ENCODE assay signal across 9 mouse cellular contexts in the genomic region with DNA sequence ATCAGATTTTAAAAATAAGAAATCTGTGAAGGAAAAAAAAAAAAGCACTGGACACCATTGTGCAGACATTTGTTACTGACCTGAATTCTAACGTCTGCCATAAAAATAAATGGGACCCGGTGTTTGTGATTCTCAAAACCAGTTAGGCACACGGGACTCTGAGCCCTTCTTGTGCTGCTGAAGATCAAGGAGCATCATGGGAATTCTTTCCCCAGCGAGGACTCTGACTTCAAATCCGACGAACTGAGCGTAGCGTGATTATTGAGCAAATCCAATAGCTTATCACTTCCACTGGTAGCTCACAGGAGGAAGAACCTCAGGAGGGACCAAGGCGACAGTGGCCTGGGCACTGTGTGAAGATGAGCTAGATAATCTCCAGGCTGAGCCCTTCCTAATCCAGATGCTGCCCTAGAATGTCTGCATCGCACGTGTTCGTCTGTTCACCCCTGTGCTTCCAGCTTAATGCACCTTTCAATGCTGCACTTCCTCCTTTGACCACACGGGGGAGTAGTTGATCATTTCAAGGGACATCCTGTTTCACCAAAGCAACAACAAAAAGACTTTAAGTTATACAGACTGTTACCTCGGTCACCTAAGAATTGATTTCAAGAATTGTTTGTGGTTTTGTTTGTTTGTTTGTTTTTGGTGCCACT. TPM values are rescaled to one million over a fixed set of nuclear protein-coding genes. Genes with fewer than 3 reads are reported as not detected.
A peak's percentile ranks its signal among the peaks of the same experiment; 100 is the strongest.
DNase-seq lines count a peak whose midpoint lies in the region; ATAC-seq and TF ChIP-seq lines count a peak whose summit lies in the region.
"Had no signal": no experiment of that assay in that cellular context is flagged by ENCODE, and none has a peak within 500 bp of the region (broad histone marks: within the 10 kb centered on the region; RNA-seq: fewer than 3 reads in every experiment).

No protein-coding gene starts in this region.

- 36% methylated on average over 14 of the region's 14 CpGs for WGBS in forebrain, postnatal 0 days
- 34% methylated on average over 14 of the region's 14 CpGs for WGBS in hindbrain, postnatal 0 days
- 28% methylated on average over 14 of the region's 14 CpGs for WGBS in midbrain, postnatal 0 days

- no peak overlapping the region for H3K27ac ChIP-seq in forebrain, postnatal 0 days (ENCODE audit: low read depth, low read length)
- H3K27ac ChIP-seq in hindbrain, postnatal 0 days: no peak overlapping the region
- H3K27ac ChIP-seq in midbrain, postnatal 0 days (ENCODE audit: low read depth, low read length): no peak overlapping the region
- H3K27ac ChIP-seq: stomach, embryonic 15.5 days had no signal

- no peaks in the 10 kb centered on the region for H3K9me3 ChIP-seq in forebrain, postnatal 0 days (ENCODE audit: low read length)
- no peaks in the 10 kb centered on the region for H3K9me3 ChIP-seq in hindbrain, postnatal 0 days (ENCODE audit: low read length)
- no peaks in the 10 kb centered on the region for H3K9me3 ChIP-seq in midbrain, postnatal 0 days (ENCODE audit: low read length)
- H3K9me3 ChIP-seq: stomach, embryonic 15.5 days had no signal

- DNase-seq in heart, adult 11 months: peak; percentile 89
- no peak for DNase-seq in heart, postnatal 25 days (ENCODE audit: low spot score)
- DNase-seq in cerebellum, adult 18-20 months: peak; percentile 77 to 82
- DNase-seq in forebrain, postnatal 0 days: peak; percentile 92
- peak; percentile 92 for DNase-seq in hindbrain, postnatal 0 days (ENCODE audit: low spot score)
- peak; percentile 69 to 77 for DNase-seq in left cerebral cortex, postnatal 10 days (ENCODE audit: extremely low spot score in 1 of 2, low spot score in 2 of 2)
- peak; percentile 87 for DNase-seq in midbrain, postnatal 0 days (ENCODE audit: low spot score)
- peak; percentile 31 to 55 for DNase-seq in spleen, postnatal 36 days (ENCODE audit: low spot score in 2 of 2)

- H3K4me3 ChIP-seq in forebrain, postnatal 0 days (ENCODE audit: low read depth, low read length): no peak overlapping the region
- no peak overlapping the region for H3K4me3 ChIP-seq in hindbrain, postnatal 0 days (ENCODE audit: low read length)
- H3K4me3 ChIP-seq in midbrain, postnatal 0 days (ENCODE audit: low read depth, low read length): no peak overlapping the region
- H3K4me3 ChIP-seq: stomach, embryonic 15.5 days had no signal

- TF ChIP-seq CTCF in forebrain, postnatal 0 days (IDR thresholded peaks at IDR 0.05; ENCODE audit: low read depth): peak; percentile 96
- peak; percentile 97 for TF ChIP-seq CTCF in hindbrain, postnatal 0 days (IDR thresholded peaks at IDR 0.05; ENCODE audit: low read depth)
- peak; percentile 99 for TF ChIP-seq CTCF in midbrain, postnatal 0 days (IDR thresholded peaks at IDR 0.05)

- peak overlapping the region; percentile 39 for H3K9ac ChIP-seq in forebrain, postnatal 0 days
- H3K9ac ChIP-seq in hindbrain, postnatal 0 days (replicated peaks; ENCODE audit: low read length): no peak overlapping the region
- no peak overlapping the region for H3K9ac ChIP-seq in midbrain, postnatal 0 days (replicated peaks; ENCODE audit: low read length, poor library complexity, severe bottlenecking)
- H3K9ac ChIP-seq: stomach, embryonic 15.5 days had no signal

- intact Hi-C loops in heart, postnatal 25 days (cut with DNase I): loop anchor here (2.0 kb wide), 1 partner anchor 102 kb away; a partner anchor contains a TSS
- intact Hi-C loops in left cerebral cortex, postnatal 10 days (cut with DNase I): loop anchor here (1.0 to 5.0 kb wide), 3 partner anchors 170 to 433 kb away; no protein-coding TSS in a partner anchor

- no peaks in the 10 kb centered on the region for H3K36me3 ChIP-seq in forebrain, postnatal 0 days (ENCODE audit: insufficient read depth)
- H3K36me3 ChIP-seq in hindbrain, postnatal 0 days (ENCODE audit: insufficient read depth, low read length): no peaks in the 10 kb centered on the region
- H3K36me3 ChIP-seq in midbrain, postnatal 0 days (ENCODE audit: insufficient read depth, low read length): no peaks in the 10 kb centered on the region

- peak overlapping the region; percentile 34 for H3K4me2 ChIP-seq in forebrain, postnatal 0 days (ENCODE audit: low read depth)
- H3K4me2 ChIP-seq in hindbrain, postnatal 0 days (ENCODE audit: low read depth, low read length): peak overlapping the region; percentile 13; the same call in 1 of the 2 replicates
- H3K4me2 ChIP-seq in midbrain, postnatal 0 days (ENCODE audit: low read depth, low read length, poor library complexity, severe bottlenecking): peak overlapping the region; percentile 36
- H3K4me2 ChIP-seq: stomach, embryonic 15.5 days had no signal

- H3K27me3 ChIP-seq in forebrain, postnatal 0 days (ENCODE audit: insufficient read depth, low read length): no peaks in the 10 kb centered on the region
- H3K27me3 ChIP-seq in hindbrain, postnatal 0 days (ENCODE audit: insufficient read depth, low read length): no peaks in the 10 kb centered on the region
- H3K27me3 ChIP-seq in midbrain, postnatal 0 days (ENCODE audit: insufficient read depth, low read length): no peaks in the 10 kb centered on the region
- H3K27me3 ChIP-seq: stomach, embryonic 15.5 days had no signal

- ATAC-seq in forebrain, postnatal 0 days: peak; percentile 60
- ATAC-seq in hindbrain, postnatal 0 days: peak; percentile 85
- ATAC-seq in midbrain, postnatal 0 days (ENCODE audit: low FRiP score): peak; percentile 71

- H3K4me1 ChIP-seq in forebrain, postnatal 0 days (ENCODE audit: insufficient read depth): no peaks in the 10 kb centered on the region
- H3K4me1 ChIP-seq in hindbrain, postnatal 0 days (ENCODE audit: insufficient read depth, low read length): no peaks in the 10 kb centered on the region
- no peaks in the 10 kb centered on the region for H3K4me1 ChIP-seq in midbrain, postnatal 0 days (ENCODE audit: insufficient read depth, low read length)
- H3K4me1 ChIP-seq: stomach, embryonic 15.5 days had no signal

RNA-seq across cellular contexts. Expression of a gene that starts 31.9 kb away (rescaled TPM):
- total RNA-seq in heart, postnatal 25 days (2021): 1 to 10 TPM; 4.4 to 4.8 TPM
- total RNA-seq in forebrain, postnatal 0 days (2014; rRNA removed): 1.2 and 1.7 TPM in 2 replicates
- polyA plus RNA-seq in forebrain, postnatal 0 days (2015; fragmentation: Nextera tagmentation; extraction: Ambion mirVana): 7.7 and 8.9 TPM in 2 replicates
- total RNA-seq in hindbrain, postnatal 0 days (2014; rRNA removed): 1.2 and 1.9 TPM in 2 replicates
- 13.3 and 16.0 TPM in 2 replicates for polyA plus RNA-seq in hindbrain, postnatal 0 days (2015; fragmentation: Nextera tagmentation; extraction: Ambion mirVana)
- 1 to 10 TPM; 1.4 to 1.7 TPM for total RNA-seq in left cerebral cortex, postnatal 10 days (2021)
- 1.3 and 1.5 TPM in 2 replicates for total RNA-seq in midbrain, postnatal 0 days (2014; rRNA removed)
- 5.6 and 6.1 TPM in 2 replicates for polyA plus RNA-seq in midbrain, postnatal 0 days (2015; fragmentation: Nextera tagmentation; extraction: Ambion mirVana)

RNA-seq across cellular contexts. Expression of a gene that starts 32.1 kb away (rescaled TPM):
- 1 to 10 TPM; 2.4 to 2.5 TPM for total RNA-seq in heart, postnatal 25 days (2021)
- 48.6 and 61.8 TPM in 2 replicates for total RNA-seq in forebrain, postnatal 0 days (2014; rRNA removed)
- polyA plus RNA-seq in forebrain, postnatal 0 days (2015; fragmentation: Nextera tagmentation; extraction: Ambion mirVana): 28.0 and 54.3 TPM in 2 replicates
- 41.8 and 45.1 TPM in 2 replicates for total RNA-seq in hindbrain, postnatal 0 days (2014; rRNA removed)
- 70.6 and 71.4 TPM in 2 replicates for polyA plus RNA-seq in hindbrain, postnatal 0 days (2015; fragmentation: Nextera tagmentation; extraction: Ambion mirVana)
- 10 to 100 TPM; 39.5 to 40.9 TPM for total RNA-seq in left cerebral cortex, postnatal 10 days (2021)
- total RNA-seq in midbrain, postnatal 0 days (2014; rRNA removed): 44.2 and 60.2 TPM in 2 replicates
- polyA plus RNA-seq in midbrain, postnatal 0 days (2015; fragmentation: Nextera tagmentation; extraction: Ambion mirVana): 63.0 and 74.4 TPM in 2 replicates

Comparison
In these comparisons a context has a peak if more than half of its experiments do, and no peak if none do; other contexts are left out.
1. RNA of a gene that starts 32.1 kb away (total RNA-seq): 48.6 to 61.8 TPM in forebrain, postnatal 0 days, 41.8 to 45.1 TPM in hindbrain, postnatal 0 days, 44.2 to 60.2 TPM in midbrain, postnatal 0 days and 39.5 to 40.9 TPM in left cerebral cortex, postnatal 10 days; 2.4 to 2.5 TPM in heart, postnatal 25 days; every median in the first group is over 10 times any median in the second.
2. Peak in every context shown above with its lines, with median percentiles within 50 percentile points of each other: ATAC-seq, H3K4me2 ChIP-seq and CTCF ChIP-seq.